Mouse (Mus musculus) effector memory CD4-positive, alpha-beta T cell, adult 5 months (primary cell): ENCODE results near the gene Suclg1. TPM values are rescaled to one million over a fixed set of nuclear protein-coding genes. Genes with fewer than 3 reads are reported as not detected.

Source experiments
- polyA plus RNA-seq: library from polyadenylated mRNA; unstranded; fragments of 100-300 nt; shearing (Covaris generic); gene quantifications from one replicate; pipeline ENCODE4 v1.2.1, GENCODE M21; 2017

The Suclg1 gene
- polyA plus RNA-seq = 62.6 TPM

DNA sequence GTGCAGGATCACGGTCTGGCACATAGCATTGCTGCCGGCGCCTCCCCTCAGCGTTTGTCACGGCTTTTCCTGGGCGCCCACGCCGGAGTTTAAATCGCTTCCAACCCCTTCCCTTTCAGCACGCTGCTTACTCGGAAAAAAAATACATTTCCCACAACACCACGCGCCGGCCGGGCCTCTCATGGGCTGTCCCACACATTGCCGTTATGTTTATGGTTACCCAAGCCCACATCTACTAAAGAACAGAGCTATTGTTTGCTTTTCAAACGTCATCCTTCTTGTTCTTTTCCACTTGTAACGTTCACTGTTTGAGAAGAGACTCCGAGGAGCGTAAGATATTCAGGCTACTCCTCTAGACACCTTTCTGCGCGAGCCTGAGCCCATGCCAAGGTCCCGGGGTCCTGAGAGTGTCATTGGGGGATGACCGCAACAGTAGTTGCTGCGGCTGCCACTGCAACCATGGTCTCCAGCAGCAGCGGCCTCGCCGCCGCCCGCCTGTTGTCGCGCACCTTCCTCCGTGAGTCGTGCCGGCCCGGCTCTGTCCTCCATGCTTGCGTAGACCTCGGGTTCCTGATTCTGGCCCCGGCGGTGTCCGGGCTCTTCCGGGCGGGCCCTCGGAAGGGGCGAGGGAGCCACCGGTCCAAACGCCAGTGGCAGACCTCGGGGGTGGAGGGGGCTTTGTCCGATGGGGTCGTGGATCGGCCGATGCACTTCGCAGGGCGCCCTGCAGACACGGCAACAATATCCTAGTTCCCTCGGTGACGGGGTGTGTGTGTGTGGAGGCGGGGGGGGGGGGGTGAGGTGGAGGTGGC is at the start of gene Suclg1:
TSS of gene Suclg1 (plus strand) at position 146 of the 812 bp plus-strand sequence.

DNA sequence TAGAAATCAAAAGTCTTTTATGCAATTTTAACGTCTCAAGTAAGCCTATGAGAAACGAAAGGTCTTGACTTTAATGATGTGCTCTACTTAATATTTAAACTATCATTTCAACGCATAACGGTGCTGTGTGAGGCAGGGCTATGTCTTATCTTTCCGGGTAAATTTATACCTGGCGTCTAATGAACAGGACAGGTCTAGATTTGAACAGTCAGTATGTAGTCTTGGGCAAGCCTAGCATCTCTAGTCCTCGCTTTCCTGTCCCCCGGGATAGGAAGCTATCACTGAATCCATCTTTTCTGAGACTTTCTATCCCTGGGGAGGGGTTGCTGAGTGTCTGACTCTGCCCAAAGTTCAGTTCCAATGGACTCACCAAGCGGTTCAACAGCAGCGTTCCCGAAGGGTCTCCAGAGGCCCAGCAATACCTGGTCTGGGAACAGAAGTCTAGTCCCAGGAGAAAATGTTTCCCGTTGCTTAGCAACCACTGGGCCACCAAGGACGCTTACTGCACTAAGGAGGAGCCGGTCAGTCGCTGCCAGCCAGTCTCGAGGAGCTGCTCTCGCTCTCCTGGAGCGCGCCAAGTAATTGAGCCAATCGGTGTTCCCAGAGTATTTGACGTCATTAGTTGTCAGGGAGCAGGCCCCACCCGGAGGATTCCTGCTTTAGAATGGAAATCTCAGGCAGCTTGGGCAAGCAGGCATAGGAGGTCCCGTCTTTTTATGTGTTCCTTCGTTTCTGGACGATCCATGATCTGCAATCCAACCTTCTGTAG is 26.8 kb upstream of the Suclg1 start, which contains the start of gene Dnah6:
TSS of gene Dnah6 (minus strand) at position 463 of the 769 bp plus-strand sequence.

Other genes starting within 250 kb of the Suclg1 start
- not detected for gene Dnah6, start 26.7 kb upstream of the Suclg1 start, polyA plus RNA-seq
- not detected for gene 4931417E11Rik, start 221.3 kb downstream of the Suclg1 start, polyA plus RNA-seq